Mouse (Mus musculus): ENCODE results near the gene Gpn3. TPM values are rescaled to one million over a fixed set of nuclear protein-coding genes. Genes with fewer than 3 reads are reported as not detected.

Gpn3 gene
- 10 to 100 TPM; 56.9 to 67.7 TPM for polyA plus RNA-seq (2017; shearing (Covaris generic))

- peak; percentile 44 for ATAC-seq
These were observed at the start of gene Gpn3 for GRCm38 (mm10) chr5:122371591-122372191. Gpn3 (plus strand) TSS chr5:122371876.

- no peak for ATAC-seq
These were observed 48.2 kb upstream of the Gpn3 start for GRCm38 (mm10) chr5:122323523-122323922.

- ATAC-seq: no peak
These were observed 46.9 kb upstream of the Gpn3 start for GRCm38 (mm10) chr5:122324608-122325431.

GRCm38 (mm10) chr5:122325477-122325876, 46.2 kb upstream of the Gpn3 start:
- no peak for ATAC-seq

- ATAC-seq: no peak
These were observed 44.4 kb upstream of the Gpn3 start for GRCm38 (mm10) chr5:122327283-122327682.

- no peak for ATAC-seq
These were observed 41.4 kb upstream of the Gpn3 start for GRCm38 (mm10) chr5:122330269-122330668.

- no peak for ATAC-seq
These were observed 37.0 kb upstream of the Gpn3 start for GRCm38 (mm10) chr5:122334682-122335081.

- no peak for ATAC-seq
These were observed 35.0 kb upstream of the Gpn3 start for GRCm38 (mm10) chr5:122336554-122337294.

- ATAC-seq: no peak
These were observed 28.8 kb upstream of the Gpn3 start for GRCm38 (mm10) chr5:122342874-122343273.

GRCm38 (mm10) chr5:122343768-122344167, 27.9 kb upstream of the Gpn3 start:
- ATAC-seq: no peak

GRCm38 (mm10) chr5:122344260-122344659, 27.4 kb upstream of the Gpn3 start:
- ATAC-seq: peak; percentile 80

GRCm38 (mm10) chr5:122345777-122346176, 25.9 kb upstream of the Gpn3 start:
- ATAC-seq: no peak

GRCm38 (mm10) chr5:122353807-122354491, 17.7 kb upstream of the Gpn3 start, which contains the start of the genes Rad9b and Vps29:
Rad9b (minus strand) TSS chr5:122354233.
Vps29 (plus strand) TSS chr5:122354369.
- peak; percentile 96 for ATAC-seq

GRCm38 (mm10) chr5:122354492-122355067, 17.1 kb upstream of the Gpn3 start:
- no peak for ATAC-seq

GRCm38 (mm10) chr5:122372192-122372769, 605 bp downstream of the Gpn3 start, which contains the start of gene Fam216a:
Fam216a (minus strand) TSS chr5:122372364.
- peak; percentile 87 for ATAC-seq

GRCm38 (mm10) chr5:122372878-122373277, 1.2 kb downstream of the Gpn3 start:
- no peak for ATAC-seq

- ATAC-seq: no peak
These were observed 5.6 kb downstream of the Gpn3 start for GRCm38 (mm10) chr5:122377101-122377833.

- no peak for ATAC-seq
These were observed 6.5 kb downstream of the Gpn3 start for GRCm38 (mm10) chr5:122378171-122378570.

- peak; percentile 91 for ATAC-seq
These were observed 7.9 kb downstream of the Gpn3 start for GRCm38 (mm10) chr5:122379374-122380155.

GRCm38 (mm10) chr5:122390006-122390405, 18.3 kb downstream of the Gpn3 start:
- ATAC-seq: no peak
